Mouse (Mus musculus): ENCODE data around the gene E330014E10Rik.
"Not testable (repeated sequence)": the region's sequence is repeated elsewhere in the genome, so short reads cannot be mapped to it uniquely, and the experiment has no call there.

- TF ChIP-seq CTCF, EP300 (IDR thresholded peaks at IDR 0.05; ENCODE audit: low read depth): not testable (repeated sequence)
Observed at GRCm38 (mm10) chr5:95810841-95811240, 35.1 kb downstream of the E330014E10Rik start.
